Mouse (Mus musculus): ENCODE data around the gene Slc20a1. TPM values are rescaled to one million over a fixed set of nuclear protein-coding genes. Genes with fewer than 3 reads are reported as not detected.
A peak's percentile ranks its signal among the peaks of the same experiment; 100 is the strongest.

The Slc20a1 gene
- 10 to 100 TPM in 2 of 4 experiments, 1 to 10 TPM in 2; 7.6 to 13.2 (median 10.0) TPM for total RNA-seq (2022)

DNA sequence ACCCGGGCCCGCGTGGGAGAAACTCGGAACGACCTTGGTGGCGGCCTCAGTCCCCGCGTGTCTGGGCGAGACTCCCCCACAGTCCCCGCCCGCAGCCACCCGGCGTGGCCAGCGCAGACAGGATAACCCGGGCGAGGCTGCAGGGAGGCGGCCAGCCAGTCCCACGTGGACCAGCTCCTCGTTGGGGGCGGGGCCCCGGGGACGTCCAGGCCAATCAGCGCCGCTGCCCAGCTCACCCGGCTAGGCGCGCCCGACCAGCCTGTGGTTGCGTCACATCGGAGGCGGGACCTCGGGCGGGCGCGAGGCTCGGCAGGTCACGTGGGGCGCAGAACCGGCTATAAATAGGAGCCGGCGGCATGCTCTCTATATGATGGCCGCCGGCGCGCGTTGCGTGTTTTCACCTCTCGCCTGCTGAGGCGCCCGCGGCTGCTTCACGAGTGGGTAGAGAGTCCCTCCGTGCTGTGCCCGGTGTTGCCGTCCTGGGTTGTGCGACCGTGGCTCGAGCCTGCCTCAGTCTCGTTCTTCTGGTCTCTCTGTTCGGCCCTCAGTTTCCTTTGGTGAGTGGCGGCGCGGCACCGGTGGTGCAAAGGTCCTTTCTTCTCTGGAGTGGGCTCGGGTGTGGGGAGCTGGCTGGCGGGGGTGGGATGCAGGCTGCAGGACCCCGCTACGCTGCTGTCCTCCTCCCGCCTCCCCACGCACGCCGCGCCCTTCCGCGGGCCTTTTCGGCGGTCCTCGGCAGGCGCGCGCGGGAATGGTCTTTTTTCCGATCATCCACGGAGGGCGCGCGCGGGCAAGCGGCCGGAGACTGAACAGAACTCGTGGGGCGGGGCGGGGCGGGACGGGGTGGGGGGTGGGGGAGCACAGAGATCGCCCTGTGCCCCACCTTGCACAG is at the start of gene Slc20a1:
Gene Slc20a1 (plus strand): TSS at position 329 of the 892 bp plus-strand sequence.
- peak; percentile 97 for DNase-seq (ENCODE audit: low spot score)

DNA sequence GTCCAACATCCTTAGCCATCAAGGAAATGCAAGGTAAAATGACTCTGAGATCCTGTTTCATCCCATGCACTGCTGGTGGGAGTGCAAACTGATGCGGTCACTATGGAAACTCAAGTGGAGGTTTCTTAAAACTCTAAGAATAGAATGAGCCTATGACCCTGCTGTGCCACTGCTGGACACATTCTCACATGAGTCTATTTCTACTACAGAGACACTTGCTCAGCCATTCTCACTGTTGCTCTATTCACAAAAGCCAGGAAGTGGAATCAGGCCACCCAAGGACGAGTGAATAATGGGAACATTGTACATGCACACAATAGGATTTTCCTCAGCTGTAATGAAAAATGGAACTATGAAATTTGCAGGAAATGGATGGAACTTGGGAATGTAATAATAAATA is 49.7 kb upstream of the Slc20a1 start:
- no peak for DNase-seq (ENCODE audit: low spot score)

DNA sequence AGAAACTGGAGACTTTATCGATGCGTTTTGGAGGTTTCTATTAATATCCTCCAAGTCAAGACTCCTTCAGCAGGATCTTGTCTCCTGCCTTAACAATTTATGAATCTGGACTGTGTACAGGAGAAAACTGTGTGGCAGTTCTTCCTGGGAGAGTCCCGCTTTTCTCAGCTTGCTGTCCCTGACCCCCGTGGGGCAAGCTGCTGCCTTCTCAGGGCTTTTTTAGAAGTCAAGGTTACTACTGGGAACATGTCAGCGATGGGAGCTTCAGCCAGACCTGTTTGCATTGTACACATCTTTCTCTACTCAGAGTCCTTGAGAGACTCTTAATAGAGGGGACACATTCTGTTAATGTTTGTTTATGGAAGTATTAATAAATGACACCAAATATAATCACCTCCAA is 48.2 kb upstream of the Slc20a1 start:
- no peak for DNase-seq (ENCODE audit: low spot score)

DNA sequence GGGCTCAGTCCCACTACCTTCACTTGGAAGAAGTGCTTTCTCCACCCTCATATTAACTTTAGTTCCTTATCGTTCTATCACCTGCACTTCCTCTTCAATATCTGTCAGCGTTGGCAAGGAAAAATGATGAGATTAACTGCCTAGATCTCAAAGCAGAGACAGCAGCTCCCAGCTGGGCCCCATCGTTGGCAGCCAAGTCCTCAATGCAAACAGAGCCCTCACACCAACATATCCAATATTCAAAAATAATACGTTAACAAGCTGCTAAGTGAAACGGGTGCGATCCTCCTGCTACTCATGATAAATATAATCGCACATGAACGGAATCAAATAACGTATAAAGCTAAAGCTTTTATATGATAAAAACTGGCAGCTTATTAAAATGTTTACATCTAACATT is 47.5 kb upstream of the Slc20a1 start:
- no peak for DNase-seq (ENCODE audit: low spot score)

DNA sequence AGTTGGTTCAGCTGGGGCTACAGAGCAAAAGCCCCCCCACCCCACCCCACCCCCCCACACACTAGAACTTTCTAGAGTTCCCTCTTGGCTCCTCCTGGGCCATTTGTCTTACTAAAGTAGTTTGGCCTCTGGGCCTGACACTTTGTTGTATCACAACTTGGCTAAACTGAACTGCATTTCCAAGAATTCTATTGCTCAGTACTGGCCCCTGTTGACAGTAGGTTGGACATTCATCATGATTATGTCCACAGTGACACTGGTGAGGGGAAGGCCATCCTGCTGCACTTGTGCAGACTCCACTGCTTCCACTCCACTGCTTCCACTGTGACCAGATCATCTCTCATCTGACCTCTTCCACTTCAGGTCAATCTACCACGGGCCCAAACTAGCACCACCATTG is 45.8 kb upstream of the Slc20a1 start:
- no peak for DNase-seq (ENCODE audit: low spot score)

DNA sequence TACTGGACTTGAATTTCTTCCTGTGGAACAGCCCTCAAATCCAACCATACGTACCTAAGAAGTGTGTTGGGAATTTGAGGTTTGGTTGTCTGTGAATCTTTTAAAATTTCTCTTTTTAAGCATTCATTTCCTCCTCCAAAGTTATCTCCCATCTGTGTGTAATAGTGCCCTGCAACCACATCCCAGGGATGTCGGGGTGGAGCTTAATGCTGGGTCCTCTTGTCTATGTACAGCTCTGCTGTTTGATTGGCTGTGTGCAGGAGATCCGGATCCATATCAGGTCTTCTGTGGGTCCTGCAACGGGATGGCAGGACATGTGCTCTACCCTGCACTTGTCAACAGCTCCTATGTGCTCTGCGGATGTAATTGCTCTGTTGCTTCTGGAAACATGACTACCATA is 33.7 kb upstream of the Slc20a1 start:
- DNase-seq (ENCODE audit: low spot score), result no peak

DNA sequence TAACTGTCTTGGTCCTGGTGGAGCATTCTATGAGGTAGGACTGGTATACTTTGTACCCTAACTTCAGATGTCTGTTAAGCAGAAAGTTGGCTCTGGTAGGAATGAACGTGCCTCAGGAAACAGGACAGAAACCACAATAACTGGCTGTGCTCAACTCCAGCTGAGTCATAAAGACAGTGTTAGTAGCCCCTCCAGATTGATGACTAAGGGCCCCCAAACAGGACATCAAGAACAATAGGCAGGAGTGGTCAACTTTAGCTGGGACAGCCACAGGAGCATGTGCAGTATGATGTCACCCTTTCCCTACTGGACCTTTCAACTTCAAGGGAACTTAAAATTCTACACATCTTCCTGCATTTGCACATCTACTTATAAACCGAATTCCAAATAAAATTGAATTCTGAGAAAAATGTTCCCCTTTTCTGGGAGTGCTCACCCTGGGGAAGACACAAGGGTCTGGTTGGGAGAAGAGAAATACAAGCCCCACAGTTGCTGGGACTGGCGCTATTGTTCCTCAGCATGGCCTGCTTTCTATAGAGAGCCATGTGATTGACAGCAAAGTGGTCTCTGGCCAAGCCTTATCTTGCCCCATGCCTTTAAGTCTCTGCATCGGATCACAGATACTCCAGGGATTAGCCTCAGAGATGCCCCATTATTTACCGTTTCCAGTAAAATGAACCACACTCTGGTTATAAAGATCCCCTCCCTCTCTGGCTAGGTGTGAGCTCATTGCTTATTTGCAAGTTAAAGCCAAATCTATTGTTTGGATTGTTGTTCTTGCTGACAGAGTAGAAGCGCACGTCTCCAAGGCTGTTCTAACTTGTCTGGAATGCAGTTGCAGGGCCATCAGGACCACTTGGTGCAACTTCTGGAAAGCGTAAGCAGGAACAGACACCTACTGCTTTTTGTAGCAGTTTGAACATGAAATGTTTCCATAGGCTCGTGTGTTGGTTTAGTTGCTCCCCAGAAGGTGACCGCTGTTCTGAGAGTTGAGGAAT is 31.8 kb upstream of the Slc20a1 start:
- peak; percentile 31 for DNase-seq (ENCODE audit: low spot score)

DNA sequence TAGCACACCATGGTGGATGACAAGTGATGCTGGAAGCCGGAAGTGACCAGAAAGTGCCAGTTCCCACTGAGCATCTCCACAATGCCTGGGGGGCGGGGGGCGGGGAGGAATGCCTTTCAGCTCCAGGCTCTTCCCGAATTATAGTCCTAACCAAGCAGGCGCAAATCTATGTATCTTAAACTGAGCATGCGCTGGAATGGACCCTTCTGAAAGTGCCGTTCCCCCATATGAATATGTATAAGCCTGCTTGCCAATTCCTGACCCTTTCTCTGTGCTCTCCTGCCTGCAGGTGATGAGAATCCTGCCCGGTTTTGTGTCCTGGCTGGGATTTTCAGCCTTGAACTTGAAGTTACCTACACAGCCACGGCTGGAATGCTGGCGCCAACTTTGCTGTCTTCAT is 25.2 kb upstream of the Slc20a1 start:
- no peak for DNase-seq (ENCODE audit: low spot score)

DNA sequence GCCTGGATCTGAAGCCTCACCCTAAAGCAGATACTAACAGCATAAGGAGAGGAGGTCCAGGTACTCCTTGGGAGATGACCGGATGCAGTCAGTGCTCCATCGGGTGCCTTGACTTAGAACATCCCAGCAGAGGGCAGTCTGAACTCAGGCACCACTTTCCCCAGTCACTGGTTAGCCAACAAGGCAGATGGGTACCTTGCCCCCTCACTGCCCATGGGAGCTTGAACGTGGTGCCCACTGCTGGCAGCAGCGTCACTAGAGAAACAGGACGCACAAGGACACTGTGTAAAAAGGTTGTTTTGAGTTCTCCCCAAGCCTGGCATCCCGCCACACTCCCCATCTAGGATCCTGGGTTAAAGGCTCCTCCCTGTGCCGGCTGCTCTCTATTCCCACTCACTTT is 24.1 kb upstream of the Slc20a1 start:
- DNase-seq (ENCODE audit: low spot score), result peak; percentile 57

DNA sequence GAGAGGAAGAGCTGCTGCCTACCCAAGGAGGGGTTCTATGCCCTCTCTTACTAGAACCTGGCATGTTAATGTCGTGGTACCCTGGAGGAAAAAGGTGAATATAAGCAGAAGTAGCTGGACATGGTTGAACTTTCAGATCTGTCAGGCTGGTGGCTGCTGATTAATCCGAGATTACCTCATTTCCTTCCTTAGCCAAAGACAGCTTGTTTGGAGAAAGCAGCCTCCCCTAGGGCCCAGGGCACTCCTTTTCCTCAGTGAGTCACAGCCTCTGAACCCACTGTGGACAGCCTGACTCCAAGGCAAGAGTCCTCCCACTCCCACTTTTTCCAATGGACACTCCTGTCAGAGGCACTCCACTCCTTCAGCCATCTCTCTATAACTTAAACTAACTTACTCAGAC is 22.9 kb upstream of the Slc20a1 start:
- no peak for DNase-seq (ENCODE audit: low spot score)

DNA sequence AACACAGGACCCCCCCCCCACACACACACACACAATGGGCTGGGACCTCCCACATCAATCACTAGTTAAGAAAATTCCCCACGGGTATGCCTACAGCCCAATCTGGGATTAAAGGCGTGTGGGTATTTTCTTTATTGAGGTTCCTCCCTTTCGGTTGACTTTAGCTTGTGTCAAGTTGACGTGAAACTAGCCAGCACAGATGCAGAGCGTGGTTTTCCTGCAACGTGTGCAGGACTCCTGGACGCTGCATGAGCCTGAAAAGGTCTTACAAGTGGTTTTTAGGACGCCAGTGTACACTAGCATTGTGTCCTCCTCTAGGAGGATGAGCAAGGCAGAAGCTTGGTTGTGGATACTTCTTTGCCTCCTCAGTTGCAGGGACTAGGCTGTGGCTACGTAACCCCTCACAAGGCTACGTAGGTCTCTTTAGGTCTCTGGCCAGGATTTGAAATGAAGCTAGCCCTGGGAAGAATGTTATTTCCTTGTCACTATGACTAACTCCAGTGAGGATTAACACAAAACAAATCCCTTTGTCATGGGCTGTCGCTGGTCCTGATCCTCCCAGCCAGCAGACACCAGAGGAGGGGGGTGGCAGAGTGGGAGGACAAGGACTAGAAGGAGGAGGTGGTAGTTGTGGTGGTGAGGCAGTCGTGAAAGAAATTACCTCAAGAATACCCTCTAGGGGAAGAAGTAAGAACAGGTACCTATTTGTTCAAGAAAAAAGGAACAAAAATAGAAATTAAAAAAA is 21.7 kb upstream of the Slc20a1 start:
- DNase-seq (ENCODE audit: low spot score), result no peak

DNA sequence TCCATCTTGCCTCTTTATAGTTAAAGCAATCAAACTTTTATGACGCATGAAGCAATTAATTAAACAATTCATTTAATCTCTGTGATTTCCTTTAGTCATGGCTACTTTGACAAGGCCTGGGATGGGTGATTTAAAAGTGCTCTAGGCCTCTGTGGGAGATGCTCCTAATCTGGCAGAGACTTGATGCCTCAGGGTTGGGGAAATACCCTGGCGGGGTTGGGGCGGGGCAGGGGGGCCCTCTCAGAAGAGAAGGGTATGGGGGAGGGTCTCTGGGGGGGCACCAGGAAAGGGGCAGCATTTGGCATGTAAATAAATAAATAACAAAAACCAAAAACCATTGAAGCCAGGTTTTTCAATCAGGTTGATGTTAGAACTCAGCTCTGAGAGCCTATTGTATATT is 20.9 kb upstream of the Slc20a1 start:
- DNase-seq (ENCODE audit: low spot score), result no peak

DNA sequence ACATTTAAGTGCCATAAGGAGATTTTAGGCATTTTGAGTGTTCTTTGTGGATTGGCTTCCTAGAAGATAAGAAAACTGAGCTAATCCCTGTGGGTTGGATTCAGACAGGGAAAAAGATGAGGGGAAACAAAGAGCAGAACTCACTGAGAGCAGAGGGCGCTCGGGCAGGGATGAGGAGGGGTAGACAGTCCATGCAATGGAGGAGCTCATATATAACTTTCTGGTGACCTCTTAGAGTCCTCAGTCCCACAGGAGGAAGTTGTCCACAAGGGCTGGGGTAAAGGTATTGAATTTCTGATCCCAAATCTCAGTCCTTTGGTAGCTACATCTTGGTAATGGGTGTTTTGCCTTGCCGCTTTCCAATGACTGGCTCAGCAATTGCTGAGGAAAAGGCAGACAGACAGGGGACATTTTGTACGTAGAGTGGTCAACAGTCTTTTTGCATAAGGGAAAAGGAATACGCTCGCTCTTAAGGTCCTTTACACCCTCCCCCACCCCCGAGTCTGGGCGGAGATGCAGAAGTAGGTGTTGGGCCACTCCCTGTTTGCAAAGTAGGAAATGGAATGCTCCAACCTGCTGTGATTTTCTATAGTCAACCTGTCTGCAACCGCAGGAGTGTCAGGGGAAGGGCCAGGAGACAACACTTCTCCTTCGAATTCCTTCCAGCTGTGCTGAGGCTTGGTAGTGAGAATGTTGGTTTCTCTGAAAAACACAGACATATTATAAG is 20.2 kb upstream of the Slc20a1 start:
- no peak for DNase-seq (ENCODE audit: low spot score)

DNA sequence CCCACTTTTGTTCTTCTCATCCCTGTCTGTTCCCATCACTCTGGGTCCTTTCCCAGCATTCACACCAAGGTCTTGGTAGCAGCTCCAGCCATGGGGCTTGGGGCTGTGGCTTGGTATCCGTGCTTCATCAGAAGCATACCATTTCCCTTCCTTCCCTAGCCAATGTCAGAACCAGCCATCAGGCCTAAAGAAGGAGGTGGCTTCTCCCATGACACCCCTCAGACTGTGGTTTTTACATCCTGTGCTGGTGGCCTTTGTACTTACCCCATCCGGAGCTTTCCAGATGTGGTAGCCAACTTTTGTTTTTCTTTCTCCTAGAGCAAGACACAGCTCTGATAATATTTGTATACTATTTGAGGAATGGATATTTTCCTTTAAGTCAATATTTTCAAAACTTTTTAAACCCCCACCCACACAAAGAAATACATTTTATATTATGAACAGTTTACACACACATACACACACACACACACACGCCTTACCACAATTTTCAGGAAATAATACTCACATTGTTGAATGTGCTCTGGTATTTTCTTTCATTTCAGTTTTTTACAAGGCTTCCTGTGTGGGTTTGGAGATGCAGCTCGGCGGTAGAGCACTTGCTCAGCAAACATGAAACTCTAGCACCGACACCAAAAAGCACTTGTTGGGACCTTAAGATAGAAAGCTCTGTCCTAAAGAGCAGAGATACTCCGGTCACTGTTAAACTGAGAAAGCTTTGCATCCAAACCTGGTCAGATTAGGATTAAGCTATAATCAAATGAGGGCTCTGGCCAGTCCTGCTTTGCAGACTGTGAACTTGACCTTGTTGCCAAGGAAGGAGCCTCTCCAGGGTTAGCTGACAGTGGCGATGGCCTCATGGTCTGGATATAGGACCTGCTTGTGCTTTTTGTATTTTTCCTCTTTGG is 18.4 kb upstream of the Slc20a1 start:
- no peak for DNase-seq (ENCODE audit: low spot score)

DNA sequence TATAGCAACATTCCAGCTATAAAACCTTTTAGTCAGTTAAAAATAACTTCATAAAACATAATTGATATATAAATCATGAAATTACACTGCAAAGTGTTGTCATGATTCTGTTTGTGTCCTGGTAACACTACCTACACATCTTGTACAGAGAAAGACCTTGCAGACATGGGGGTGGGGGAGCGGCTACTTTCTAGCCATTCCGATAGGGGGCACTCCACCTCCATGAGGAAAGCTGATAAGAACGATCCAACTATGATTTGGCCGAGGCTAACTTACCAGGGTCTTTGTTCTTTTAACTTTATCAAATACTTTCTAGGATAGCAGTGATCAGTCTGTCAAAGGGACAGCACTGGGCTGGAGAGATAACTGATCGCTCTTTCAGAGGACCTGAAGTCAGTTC is 17.1 kb upstream of the Slc20a1 start:
- no peak for DNase-seq (ENCODE audit: low spot score)

DNA sequence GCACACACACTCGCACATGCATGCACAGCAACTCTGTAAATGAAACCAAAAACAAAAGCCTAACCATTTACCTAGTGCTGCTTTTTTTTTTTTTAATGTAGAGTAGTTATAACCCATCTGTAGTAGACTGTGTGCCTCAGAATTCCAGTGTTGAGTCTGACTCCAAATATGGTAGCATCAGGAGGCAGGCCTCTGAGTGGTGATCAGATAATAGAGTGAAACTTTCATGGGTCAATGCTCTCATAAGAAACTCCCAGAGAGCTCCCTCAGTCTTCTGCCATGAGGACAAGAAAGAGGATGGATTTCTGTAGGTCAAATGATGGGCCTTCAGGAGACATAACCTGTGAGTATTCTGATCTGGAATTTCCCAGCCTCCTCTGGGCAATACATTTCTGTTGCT is 16.2 kb upstream of the Slc20a1 start:
- DNase-seq (ENCODE audit: low spot score), result no peak

DNA sequence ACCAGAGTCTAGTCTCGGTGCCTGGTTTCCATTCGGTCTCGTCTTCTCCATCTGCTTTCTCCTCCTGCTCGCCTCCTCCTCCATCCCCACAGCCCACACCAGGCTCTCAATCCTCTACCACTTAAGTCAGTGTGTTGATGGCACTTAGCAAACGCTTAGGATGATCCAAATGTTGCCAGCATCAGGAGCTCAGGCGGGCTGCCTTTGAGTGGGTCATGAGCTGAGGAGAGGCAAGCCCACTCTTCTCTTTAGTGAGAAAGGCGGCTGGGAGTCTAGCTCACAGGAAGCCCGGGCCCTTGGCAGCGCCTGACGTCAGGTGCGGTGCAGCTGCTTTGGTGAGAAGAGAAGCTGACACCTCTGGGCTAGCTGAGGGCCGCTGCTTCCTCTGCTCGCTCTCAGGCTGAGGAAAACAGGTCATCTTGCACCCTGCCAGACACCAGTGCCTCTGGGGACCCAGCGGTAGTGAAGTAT is 15.0 kb upstream of the Slc20a1 start:
- DNase-seq (ENCODE audit: low spot score), result no peak

DNA sequence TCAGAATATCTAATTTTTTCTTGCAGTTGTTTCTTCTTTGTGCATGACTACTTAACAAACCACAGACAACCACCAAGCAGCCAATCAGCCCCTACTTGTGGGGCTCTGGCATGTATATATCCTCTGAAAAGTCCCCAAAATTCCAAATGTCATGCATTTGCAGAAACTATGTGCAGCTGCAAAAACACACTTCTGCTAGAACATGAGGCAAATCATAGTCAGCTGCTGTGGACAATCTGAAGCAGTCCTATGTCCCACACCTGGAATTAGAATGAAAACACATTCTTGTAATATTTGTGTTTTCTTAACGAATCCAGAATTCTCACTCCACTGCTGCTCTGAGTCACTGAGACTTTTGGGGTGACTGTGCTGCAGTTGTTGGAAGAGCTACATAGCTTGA is 13.7 kb upstream of the Slc20a1 start:
- no peak for DNase-seq (ENCODE audit: low spot score)

DNA sequence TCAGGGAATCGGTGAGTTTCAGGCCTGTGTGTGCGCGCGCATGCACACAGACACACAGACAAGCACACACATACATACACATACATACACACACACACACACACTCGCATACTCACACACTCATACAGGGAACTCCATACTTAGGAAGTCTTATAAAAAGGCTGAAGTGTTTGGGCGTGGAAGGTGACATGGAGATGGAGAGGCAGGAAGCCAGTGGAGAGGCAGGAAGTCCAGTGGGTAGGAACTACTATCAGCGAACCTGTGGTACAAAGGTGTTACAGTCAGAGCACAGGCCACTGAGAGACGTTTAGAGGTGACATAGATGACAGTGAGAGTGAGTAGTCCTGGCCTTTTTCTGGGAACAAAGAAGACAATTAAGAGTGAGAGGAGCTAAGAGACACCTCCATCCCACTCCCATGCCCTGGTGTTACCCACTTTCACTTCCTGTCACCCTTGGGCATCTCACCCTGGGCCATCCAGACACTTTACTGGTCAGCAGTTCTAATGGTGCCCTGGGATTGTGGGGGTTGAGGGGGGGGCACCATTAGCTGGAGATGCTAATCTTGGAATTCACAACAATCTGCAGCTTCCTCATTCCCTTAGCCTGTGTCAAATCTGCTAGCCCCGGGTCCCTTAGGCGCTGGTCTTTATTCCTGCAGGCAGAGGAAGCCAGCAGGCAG is 12.8 kb upstream of the Slc20a1 start:
- DNase-seq (ENCODE audit: low spot score), result no peak
